Mouse (Mus musculus): ENCODE results near the gene Ahr.

Gene Ahr

DNA sequence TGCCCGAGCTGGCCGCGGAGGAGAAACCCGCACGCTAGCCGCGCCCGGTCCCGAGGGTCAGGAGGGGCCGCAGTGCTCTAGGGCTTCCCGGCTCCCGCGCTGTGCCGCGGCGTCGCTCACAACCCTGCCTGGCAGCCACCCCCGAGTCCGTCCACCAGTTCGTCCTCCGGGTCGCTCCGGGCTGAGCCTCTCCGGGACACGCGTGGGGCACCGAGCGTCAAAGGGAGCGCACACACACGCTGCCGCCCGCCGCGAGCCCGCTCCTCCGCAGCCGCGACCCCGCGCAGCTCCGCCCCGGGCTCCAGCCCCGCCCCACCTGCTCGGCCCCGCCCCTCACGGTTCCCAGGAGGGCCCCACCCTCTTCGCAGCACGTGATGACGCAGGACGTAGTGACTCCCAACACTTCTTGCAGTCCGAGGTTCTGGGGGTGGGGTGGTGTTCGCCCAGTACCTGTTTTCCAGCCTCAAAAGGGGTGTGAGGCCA is at the start of gene Ahr:
Ahr (minus strand) TSS at position 285 of the 483 bp plus-strand sequence.
- DNase-seq (ENCODE audit: low spot score) = peak; percentile 67

GRCm38 (mm10) chr12:35578826-35579225 is 44.0 kb upstream of the Ahr start:
- no peak for DNase-seq (ENCODE audit: low spot score)

DNA sequence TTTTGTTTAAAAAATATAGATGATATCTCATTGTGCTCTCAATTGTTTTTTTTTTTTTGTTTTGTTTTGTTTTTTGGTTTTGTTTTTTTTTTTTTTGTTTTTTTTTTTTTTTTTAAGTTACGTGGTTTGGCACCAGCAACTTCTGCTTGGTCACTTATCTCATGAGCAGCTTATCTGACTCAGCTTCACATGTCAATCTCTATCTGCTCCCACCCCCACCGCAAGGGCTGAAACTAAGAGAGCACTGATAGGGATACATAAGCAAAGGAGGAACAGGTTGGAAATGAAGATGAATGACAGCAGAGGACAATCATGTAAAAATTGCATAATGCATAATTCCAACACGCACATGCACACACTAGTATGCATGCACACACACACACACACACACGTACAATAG is 41.3 kb upstream of the Ahr start:
- DNase-seq (ENCODE audit: low spot score) = no peak

DNA sequence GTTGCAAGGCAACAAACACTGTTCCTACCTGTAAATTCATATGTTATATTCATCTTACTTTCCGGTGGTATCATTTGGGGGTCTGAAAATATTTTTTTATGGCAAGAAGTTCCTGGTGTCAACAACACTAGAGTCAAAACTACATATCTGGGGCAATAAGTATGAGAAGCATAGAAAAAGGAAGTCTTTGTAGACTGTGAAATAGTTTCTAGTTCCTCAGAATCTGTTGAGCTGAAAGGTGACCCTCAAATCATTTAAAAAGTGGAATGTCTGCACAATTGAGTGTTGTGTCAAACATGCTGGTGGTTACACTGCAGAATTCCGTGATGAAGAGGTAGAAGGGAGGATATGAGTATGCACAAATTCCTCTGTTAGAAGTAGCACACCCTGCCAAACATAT is 38.9 kb upstream of the Ahr start:
- no peak for DNase-seq (ENCODE audit: low spot score)

- no peak for DNase-seq (ENCODE audit: low spot score)
These were observed 28.0 kb upstream of the Ahr start for GRCm38 (mm10) chr12:35562826-35563225.

GRCm38 (mm10) chr12:35558868-35559267 is 24.0 kb upstream of the Ahr start:
- no peak for DNase-seq (ENCODE audit: low spot score)

- no peak for DNase-seq (ENCODE audit: low spot score)
These were observed 21.1 kb upstream of the Ahr start for GRCm38 (mm10) chr12:35555925-35556324.

GRCm38 (mm10) chr12:35554309-35554708 is 19.5 kb upstream of the Ahr start:
- DNase-seq (ENCODE audit: low spot score) = no peak

DNA sequence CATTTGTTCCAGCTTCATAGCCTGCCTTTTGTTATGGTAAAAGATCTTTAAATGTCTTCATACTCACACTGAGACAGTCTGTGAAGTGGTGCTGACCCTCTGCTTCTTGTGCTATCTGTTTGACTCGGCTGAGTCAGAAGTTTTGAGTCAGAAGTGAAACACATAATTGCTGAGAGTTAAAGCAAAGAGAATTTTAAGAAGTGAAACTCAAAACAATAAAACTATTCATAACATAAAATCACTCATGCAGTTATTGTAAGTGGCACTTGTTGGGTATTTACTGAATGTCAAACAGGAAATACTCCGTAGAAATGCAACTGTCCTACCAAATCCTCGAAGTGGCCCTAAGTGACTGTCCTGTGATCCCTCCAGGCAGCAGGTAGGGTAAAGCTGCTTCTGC is 18.3 kb upstream of the Ahr start:
- no peak for DNase-seq (ENCODE audit: low spot score)

DNA sequence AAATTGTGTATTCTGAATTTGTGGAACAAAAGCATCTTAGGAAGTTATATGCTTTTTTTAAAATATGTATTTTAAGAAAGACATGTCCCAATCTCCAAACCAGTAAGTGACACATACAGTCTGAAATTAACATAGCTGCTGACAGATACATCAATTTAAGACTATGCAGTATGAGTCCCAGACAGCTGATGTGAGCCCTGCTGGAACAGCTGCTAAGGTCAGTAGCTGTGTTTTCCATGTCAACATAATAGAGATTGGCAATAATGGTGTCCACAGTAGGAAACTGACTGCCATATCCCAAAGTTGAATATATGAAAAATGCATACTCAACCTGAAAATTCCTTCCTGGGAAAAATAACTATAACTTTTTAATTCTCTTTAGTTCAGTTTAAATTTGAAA is 15.5 kb upstream of the Ahr start:
- no peak for DNase-seq (ENCODE audit: low spot score)

- DNase-seq (ENCODE audit: low spot score) = no peak
These were observed 8.0 kb upstream of the Ahr start for GRCm38 (mm10) chr12:35542836-35543235.

GRCm38 (mm10) chr12:35538843-35539242 is 4.0 kb upstream of the Ahr start:
- DNase-seq (ENCODE audit: low spot score) = no peak

DNA sequence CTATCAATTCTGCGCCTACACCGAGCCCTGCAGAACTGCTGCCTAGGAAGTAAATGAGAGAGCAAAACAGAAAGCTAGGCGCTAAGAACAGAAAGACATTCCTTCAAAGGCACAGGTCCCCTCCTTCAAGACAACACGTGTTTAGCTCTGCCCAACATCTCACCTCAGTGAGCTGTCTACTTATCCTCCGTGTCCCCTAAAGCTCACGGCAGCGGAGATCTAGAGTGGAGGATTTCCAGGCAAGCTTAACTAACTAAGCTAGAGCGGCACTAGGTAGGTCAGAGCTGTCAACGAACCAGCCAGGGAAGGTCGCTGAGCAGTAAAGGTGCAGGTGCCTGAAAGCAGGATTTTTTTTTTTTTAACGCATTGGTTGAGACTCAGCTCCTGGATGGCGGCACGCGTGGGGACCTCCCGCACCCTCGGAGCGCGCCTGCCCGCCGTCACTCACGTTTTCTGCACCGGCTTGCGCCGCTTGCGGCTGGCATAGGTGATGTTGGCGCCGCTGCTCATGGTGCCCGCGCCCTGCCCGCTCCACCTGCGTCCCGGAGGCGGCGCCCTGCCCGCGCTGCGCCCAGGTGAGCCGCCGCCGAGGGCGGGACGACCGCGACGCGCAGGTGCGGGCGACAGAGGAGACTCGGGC is 604 bp downstream of the Ahr start:
- peak; percentile 23 for DNase-seq (ENCODE audit: low spot score)

DNA sequence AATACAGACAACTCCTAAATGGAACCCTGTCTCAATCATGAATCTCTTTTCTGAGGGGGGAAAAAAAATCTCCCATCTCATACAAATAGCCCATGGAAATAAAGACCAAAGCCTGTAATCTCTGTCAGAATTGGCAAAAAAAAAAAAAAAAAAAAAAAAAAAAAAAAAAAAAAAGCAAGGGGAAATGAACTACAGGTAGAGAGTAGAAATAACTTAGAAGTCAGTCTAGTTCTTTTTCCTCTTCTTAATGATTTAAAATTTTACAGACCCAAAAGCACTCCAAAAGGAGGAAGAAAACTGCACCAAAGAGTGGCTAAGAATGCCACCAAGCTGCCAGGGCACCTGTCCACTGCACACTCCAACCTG is 1.1 kb downstream of the Ahr start:
- no peak for DNase-seq (ENCODE audit: low spot score)

DNA sequence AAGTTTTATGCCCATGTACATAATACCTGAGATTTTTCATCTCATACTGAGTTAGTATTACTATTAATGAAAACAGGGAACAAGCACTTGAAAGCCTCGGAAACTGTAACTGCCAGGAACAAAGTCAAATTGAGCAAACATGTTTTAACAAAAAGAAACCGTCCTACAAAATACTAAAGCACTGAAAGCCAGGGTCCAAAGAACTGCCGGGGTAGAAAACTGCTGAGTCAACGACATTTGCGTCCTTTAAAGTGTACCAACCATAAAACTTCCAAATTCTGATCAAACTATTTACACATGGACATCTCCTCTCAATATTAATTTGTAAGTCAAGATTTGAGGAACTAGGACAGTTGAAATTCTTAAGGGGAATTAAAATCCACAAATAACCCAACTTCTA is 1.7 kb downstream of the Ahr start:
- DNase-seq (ENCODE audit: low spot score) = no peak

DNA sequence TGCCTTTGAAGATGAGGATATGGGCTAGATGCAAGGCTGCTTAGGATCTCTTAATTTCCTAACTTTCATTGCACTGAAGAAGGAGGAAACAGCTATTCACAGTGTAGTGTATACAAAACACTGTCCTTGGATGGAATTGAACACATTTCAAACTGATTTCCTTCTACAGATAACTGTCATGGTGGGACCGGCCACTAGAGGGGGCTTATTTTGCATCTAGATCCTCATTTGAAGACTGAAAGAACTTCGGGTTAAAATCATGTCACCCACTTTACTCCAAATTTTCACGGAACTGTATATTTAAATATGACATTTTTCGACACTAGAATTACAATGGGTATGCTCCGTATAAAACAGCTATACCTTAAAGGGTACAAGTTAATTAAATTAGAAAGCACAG is 2.7 kb downstream of the Ahr start:
- DNase-seq (ENCODE audit: low spot score) = peak; percentile 45

- no peak for DNase-seq (ENCODE audit: low spot score)
These were observed 4.3 kb downstream of the Ahr start for GRCm38 (mm10) chr12:35530587-35530986.

DNA sequence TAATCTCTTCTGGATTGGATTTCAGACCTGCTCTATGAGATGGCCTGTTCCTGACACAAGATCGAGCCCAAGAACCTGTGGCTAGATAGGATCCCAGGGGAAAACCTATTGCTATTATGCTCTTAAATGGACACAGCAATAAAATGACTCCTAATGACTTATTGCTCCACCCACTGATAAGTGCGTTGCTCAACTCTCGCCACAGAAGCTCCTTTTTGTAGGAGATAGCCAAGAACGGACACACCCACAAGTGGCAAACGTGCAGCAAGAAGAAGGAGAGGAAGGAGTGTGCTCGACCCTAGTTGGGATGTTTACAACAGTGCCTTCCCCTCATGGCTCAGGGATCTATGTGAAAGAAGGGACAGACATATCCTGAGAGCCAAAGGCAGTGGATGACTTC is 7.4 kb downstream of the Ahr start:
- DNase-seq (ENCODE audit: low spot score) = no peak

- no peak for DNase-seq (ENCODE audit: low spot score)
These were observed 12.2 kb downstream of the Ahr start for GRCm38 (mm10) chr12:35522585-35523103.

GRCm38 (mm10) chr12:35515621-35516020 is 19.2 kb downstream of the Ahr start:
- no peak for DNase-seq (ENCODE audit: low spot score)

GRCm38 (mm10) chr12:35514671-35515070 is 20.2 kb downstream of the Ahr start:
- DNase-seq (ENCODE audit: low spot score) = no peak

DNA sequence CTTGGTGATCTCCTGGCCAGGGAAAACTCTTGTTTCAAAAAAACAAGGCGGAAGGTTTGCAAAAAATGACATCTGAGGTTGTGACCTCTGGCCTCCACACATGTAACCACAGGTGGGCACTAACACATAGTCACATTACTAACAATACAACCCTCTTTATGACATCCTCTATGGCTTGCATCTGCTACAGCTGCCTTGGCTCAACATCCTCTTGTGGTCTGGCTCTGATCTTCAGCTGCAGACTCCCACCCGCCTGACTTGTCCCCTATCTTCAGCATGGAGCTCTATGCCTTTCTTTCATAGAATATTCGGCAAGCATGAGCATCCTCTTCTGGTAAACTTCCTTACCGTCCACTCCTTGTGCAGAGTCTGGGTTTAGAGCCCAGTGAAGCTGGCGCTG is 24.1 kb downstream of the Ahr start:
- no peak for DNase-seq (ENCODE audit: low spot score)

DNA sequence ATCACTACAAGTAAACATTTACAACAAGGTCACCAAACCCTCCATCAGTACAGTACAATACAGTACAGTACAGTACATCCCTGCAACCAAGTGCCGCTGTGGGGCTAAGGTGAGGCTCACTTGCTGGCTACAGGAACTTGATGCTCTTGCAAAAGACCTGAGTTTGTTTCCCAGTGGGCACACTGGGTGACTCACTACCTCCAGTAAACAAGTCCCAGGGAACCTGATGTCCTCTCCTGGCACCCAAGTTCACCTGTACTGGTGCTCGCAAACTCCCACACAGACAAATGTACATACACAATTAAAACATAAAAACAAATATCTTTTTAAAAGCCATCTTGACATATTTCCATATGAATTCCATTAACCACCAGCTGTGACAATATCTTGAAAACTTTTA is 28.5 kb downstream of the Ahr start:
- no peak for DNase-seq (ENCODE audit: low spot score)

DNA sequence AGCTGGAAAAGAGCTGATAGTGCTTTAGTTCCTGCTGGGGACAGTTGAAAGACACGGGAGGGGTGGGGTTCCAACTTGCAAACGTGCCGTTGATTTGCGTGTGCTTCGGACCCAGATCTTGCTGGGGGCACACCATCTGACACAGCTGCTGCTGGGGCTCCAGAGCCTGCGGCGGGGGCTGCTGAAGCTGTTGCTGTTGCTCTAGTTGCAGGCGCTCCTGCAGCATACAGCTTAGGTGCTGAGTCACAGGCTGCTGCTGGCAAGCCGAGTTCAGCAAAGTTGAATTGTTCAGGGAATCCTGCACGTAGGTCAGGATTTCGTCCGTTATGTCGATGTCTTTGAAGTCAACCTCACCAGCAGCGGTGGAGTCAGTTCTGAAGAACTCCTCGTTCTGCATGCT is 30.8 kb downstream of the Ahr start:
- DNase-seq (ENCODE audit: low spot score) = no peak

All from left cerebral cortex, adult 11 months (tissue).